Mouse (Mus musculus) brain, adult 10 weeks (tissue): ENCODE measurements around the gene Xcr1. TPM values are rescaled to one million over a fixed set of nuclear protein-coding genes. Genes with fewer than 3 reads are reported as not detected.

ENCODE experiments used
- polyA plus RNA-seq: library from polyadenylated mRNA; stranded (reverse); fragments of 350-450 nt; fragmentation: Illumina TruSeq; extraction: RNeasy Lipid Tissue Mini Kit (QIAGEN cat#74804); gene quantifications from one replicate; pipeline ENCODE4 v1.2.3, GENCODE M21; 2015; ENCODE audit warnings: low read depth, low replicate concordance

Xcr1 gene
- polyA plus RNA-seq = not detected

DNA sequence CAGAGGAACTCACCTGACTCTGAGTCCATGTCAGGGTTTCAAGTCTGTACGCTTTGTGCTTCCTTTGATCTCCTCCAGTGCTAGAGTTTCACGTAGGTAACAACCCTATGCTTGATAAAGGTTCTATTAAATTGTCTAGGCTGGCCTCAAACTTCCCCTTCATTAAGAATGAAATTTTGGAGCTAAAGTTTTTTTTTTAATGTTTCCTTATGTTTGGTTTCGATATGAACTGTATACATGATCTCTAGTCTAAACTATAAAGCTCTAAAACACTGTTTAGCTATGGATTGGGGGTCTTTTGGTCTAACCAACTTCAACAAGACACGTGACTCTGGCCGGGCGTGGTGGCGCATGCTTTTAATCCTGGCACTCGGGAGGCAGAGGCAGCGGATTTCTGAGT is at the start of gene Xcr1:
Gene Xcr1 (minus strand): TSS at position 101 of the 400 bp plus-strand sequence.

DNA sequence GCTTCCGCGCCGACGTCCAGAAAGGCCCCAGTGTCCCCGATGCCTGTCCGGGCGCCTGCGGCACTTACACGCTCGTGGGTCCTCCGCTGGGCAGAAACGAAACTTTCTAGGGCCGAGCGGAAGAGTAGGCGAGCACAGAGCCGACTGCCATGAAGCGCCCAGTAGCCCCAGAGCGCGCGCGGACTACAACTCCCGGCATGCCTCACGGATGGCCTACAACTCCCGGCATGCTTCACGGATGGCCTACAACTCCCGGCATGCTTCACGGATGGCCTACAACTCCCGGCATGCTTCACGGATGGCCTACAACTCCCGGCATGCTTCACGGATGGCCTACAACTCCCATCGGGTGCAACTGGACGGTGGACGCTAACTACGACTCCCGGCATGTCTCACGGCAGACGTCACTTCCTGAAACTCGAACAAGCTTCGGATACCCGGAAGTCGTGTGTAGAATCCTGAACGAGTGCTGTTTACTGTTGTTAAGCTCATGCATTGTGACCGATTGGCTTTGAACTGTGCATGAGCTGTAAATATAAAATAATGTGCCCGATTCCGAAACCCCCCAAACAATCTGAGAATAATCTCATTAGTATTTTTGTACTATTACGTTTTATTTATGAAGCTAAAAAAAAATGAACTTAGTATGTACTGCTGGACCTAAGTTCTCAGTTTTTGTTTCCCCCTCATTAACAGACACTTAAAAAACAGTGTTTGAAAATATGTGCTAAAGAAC is 9.9 kb downstream of the Xcr1 start, which contains the start of gene Fyco1:
Gene Fyco1 (minus strand): TSS at position 187 of the 736 bp plus-strand sequence.

DNA sequence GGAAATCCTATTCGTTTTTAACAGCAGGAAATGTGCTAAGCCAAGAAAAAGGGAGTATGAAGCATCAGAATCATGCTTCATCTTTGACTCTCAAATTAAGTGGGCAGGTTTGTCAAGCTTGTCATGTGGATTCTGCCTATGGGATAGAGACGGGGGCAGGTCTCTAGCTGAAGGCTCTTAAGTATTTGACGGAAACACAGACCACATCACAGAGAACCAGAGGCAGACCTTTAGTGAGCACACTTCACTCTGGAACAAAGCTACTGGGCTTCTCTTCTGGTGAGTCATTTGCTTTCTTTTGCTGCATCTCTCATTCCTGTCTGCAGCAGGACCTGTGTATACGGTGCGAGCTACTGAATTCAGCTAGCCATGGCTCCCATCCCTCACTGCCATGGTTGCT is 55.6 kb downstream of the Xcr1 start, which contains the start of gene Cxcr6:
Gene Cxcr6 (plus strand): TSS at position 209 of the 400 bp plus-strand sequence.

Other genes starting within 250 kb of the Xcr1 start
- gene Slc6a20b, start 229.5 kb downstream of the Xcr1 start, polyA plus RNA-seq = not detected
- 0.22 TPM for gene Ccr9, start 183.6 kb downstream of the Xcr1 start, polyA plus RNA-seq
- gene Slc6a20a, start 183.1 kb downstream of the Xcr1 start, polyA plus RNA-seq = 18.5 TPM
- 56.7 TPM for gene Lztfl1, start 144.3 kb downstream of the Xcr1 start, polyA plus RNA-seq
- gene Cxcr6, start 55.6 kb downstream of the Xcr1 start, polyA plus RNA-seq = not detected
- gene Fyco1, start 10.1 kb downstream of the Xcr1 start, polyA plus RNA-seq = 20.7 TPM
- gene Ccr1, start 106.7 kb upstream of the Xcr1 start, polyA plus RNA-seq = 0.30 TPM
- gene Ccr1l1, start 116.4 kb upstream of the Xcr1 start, polyA plus RNA-seq = not detected
- gene Ccr3, start 159.9 kb upstream of the Xcr1 start, polyA plus RNA-seq = not detected
- gene Ccr2, start 239.9 kb upstream of the Xcr1 start, polyA plus RNA-seq = 0.30 TPM